Mouse (Mus musculus) lung, postnatal 25 days (tissue): ENCODE measurements around the gene Sele.
"Not testable (repeated sequence)": the region's sequence is repeated elsewhere in the genome, so short reads cannot be mapped to it uniquely, and the experiment has no call there.

Experiments
- DNase-seq: peaks from one replicate; pipeline ENCODE4 v3.0.0; 2022; ENCODE audit warnings: low spot score

The Sele gene

GRCm38 (mm10) chr1:164047934-164048333 is at the start of gene Sele:
Gene Sele (plus strand): TSS chr1:164048234.
- no peak for DNase-seq

GRCm38 (mm10) chr1:164001831-164002452 is 46.1 kb upstream of the Sele start:
- DNase-seq, result no peak

GRCm38 (mm10) chr1:164004311-164004710 is 43.7 kb upstream of the Sele start:
- DNase-seq, result no peak

DNA sequence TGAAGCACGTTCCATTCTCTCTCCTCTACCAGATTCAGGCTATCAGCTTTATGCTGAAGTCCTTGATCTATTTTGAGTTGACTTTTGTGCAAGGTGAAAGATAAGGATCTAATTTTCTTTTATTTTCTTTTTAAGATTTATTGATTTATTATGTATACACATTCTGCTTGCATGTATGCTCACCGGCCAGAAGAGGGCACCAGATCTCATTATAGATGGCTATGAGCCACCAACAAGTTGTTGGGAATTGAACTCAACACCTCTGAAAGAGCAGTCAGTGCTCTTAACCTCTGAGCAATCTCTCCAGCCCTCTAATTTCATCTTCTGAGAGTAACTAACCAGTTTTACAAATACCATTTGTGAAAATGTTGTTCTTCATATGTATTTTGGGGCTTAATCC is 38.8 kb upstream of the Sele start:
- DNase-seq, result peak; percentile 8

- DNase-seq, result no peak
These were observed 33.4 kb upstream of the Sele start for GRCm38 (mm10) chr1:164014616-164015015.

GRCm38 (mm10) chr1:164018221-164018896 is 29.7 kb upstream of the Sele start:
- no peak for DNase-seq

DNA sequence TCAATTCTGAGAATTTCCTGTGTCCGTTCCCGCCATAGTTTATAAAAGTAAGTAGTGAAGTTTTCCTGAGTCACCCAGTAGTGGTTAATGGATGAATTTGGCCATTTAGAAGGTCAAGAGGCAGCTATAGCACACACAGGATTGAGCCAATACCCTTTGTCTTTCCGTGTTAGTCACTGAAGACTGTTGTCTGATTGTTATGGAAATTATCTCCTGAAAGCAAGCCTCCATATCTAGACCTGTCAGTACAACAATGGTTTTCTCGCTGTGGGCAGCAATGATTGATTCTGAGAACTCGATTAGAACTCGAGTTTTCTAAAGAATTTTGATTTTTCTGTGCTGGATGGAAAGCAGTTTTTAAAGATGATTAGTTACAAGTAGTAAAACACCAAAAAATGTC is 28.2 kb upstream of the Sele start:
- no peak for DNase-seq

DNA sequence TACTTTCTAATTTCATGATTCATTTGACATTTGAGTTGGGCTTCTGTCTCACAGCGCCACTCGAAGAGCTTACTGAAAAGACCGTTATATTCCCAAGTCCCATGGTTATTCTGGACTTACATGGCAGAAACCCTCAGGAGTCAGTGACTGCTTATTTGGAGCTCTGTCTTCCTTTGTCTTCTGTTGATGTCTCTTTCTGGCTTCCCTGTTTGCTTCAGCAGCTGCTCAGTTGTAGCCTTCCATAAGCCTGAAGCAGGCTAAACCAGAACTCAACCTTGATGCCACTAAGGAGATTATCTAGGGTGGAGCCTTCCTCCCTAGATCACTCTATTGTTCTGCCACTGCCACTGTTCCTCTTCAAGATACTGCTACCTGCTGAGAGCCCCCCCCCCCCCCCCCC is 27.3 kb upstream of the Sele start:
- not testable (repeated sequence) for DNase-seq

DNA sequence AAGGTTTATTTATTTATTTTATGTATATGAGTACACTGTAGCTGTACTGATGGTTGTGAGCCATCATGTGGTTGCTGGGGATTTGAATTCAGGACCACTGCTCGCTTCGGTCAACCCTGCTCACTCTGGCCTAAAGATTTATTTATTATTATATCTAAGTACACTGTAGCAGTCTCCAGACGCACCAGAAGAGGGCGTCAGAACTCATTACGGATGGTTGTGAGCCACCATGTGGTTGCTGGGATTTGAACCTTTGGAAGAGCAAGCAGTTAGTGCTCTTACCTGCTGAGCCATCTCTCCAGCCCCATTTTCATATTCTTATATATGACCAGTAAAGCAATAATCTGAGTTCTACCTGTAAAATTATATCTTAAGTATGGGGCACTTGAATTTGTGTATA is 25.9 kb upstream of the Sele start:
- not testable (repeated sequence) for DNase-seq

GRCm38 (mm10) chr1:164025685-164026084 is 22.3 kb upstream of the Sele start:
- no peak for DNase-seq

DNA sequence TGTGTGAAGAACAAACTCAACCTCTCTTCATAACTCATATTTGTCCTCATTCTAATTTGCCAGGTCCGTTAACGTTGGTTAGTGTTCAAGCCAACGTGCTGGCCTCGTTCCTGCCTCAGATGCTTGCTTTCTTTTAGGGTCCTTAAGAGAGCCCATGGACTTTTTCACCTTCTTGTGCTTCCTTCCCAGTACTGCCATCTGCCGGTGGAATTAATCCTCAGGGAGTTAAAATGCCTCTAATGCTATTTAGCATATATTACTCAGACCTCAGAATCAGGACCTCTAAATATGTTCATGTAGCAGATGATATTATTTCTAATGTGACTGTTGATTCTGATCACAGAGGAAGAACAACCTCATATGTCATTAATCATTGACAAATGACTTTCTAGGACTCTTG is 20.6 kb upstream of the Sele start:
- no peak for DNase-seq

- no peak for DNase-seq
These were observed 7.5 kb upstream of the Sele start for GRCm38 (mm10) chr1:164040385-164041135.

- peak; percentile 11 for DNase-seq
These were observed 4.5 kb upstream of the Sele start for GRCm38 (mm10) chr1:164043549-164043948.

DNA sequence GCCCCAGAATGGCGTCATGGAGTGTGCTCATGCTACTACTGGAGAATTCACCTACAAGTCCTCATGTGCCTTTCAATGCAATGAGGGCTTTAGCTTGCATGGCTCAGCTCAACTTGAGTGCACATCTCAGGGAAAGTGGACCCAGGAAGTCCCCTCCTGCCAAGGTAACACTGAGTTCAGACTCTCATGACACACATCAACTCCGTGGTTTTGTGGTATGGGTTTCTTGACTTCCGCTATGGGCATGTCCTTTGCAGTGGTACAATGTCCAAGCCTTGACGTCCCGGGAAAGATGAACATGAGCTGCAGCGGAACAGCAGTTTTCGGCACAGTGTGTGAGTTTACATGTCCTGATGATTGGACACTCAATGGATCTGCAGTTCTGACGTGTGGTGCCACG is 5.5 kb downstream of the Sele start:
- DNase-seq, result no peak

DNA sequence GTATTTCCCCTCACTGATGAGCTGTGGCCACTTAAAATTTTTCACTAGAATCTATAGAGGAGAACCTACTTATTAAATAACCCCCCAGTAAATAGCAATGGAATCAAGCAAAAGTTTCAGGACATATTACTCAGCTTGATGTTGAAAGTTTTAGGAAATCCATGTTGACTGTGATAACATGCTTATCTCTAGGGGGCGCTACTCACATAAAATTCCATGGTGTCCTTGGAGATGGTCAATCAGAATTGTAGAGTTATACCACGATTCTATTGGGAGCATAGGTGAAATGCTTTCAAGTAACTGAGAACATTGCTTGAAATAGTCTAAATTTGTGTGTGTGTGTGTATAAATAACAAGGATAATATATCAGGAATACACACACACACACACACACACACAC is 6.8 kb downstream of the Sele start:
- DNase-seq, result no peak

DNA sequence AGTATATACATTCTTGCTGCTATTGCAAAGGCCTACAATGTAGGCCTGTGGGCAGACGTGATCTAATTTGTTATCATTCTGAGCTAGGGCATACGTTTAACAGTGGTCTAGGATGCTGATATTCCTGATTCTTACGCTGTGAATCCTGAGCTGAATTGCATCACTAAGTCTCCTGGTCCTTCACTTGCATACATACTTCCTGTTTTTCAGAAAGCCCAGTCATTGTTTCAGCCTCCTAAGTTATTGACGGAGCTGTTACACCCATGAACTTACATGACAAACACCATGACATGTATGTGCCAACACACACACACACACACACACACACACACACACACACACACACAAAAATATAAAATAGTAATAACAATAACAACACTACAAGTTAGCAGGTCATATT is 12.0 kb downstream of the Sele start:
- no peak for DNase-seq

GRCm38 (mm10) chr1:164061278-164061677 is 13.2 kb downstream of the Sele start:
- no peak for DNase-seq

GRCm38 (mm10) chr1:164061925-164062324 is 13.9 kb downstream of the Sele start, which contains the start of gene Sell:
Gene Sell (plus strand): TSS chr1:164061982.
- peak; percentile 42 for DNase-seq

GRCm38 (mm10) chr1:164062856-164063255 is 14.8 kb downstream of the Sele start:
- DNase-seq, result no peak

DNA sequence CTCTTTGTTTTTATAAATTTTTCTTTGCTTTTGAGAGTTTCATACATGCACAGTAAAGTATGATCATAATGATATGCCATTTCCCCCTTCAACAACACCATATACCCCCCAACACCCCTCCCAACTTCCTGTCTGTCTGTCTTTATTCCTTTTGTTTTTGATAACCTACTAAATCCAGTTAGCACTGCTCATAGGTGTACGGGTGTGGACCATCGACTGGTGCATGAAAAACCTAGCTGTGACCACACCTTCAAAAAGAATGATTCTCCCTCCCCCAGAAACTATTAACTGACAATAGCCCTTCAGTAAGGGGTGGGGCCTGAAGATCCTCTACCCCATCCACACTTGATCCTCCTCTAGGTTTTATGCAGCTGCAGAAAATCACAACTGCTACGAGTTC is 15.7 kb downstream of the Sele start:
- no peak for DNase-seq

- DNase-seq, result no peak
These were observed 21.2 kb downstream of the Sele start for GRCm38 (mm10) chr1:164069261-164069660.

DNA sequence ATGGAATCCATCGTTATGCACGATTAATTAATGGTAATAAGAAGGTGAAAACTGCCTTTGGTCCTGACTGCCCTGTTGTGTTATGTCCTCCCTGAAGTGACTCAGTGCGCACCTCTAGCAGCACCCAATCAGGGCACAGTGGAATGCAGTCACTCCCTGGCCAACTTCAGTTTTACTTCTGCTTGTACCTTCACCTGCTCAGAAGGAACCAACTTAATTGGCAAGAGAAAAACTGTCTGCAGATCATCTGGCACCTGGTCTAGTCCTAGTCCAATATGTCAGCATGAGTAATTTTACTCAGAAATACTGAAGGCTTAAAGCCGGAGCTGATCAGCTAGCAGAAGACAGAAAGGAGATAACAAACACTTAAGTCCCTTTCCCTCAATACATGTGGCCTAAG is 22.4 kb downstream of the Sele start:
- no peak for DNase-seq

DNA sequence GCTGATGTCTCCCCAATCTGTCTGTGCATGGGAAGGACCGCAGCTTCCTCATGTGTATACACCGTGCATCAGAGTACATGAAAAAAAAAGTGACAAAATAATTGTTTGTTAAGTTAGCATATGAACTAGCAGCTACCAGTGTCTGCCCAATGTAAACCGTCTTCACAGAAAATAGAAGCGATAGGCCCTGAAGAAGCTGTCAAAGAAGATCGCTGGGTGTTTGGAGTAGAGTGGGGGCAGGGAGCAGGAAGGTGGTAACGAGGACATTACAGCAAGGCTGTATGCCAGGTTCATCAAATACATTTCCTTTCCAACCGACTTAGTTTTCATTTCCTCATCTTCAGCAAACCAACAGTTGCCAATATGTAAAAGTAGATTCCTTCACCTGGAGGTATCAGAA is 23.1 kb downstream of the Sele start:
- no peak for DNase-seq
